In genomic region chr4:135545080-135545511, GRCm38 (mm10) we compare ENCODE assay signal across 8 mouse cellular contexts. TPM values are rescaled to one million over a fixed set of nuclear protein-coding genes. Genes with fewer than 3 reads are reported as not detected.
DNase-seq lines count a peak whose midpoint lies in the region; ATAC-seq and TF ChIP-seq lines count a peak whose summit lies in the region.

No protein-coding gene starts in this region.

- H3K9ac ChIP-seq in liver, embryonic 15.5 days: no peak overlapping the region

- H3K4me3 ChIP-seq in kidney, adult 2 months (ENCODE audit: insufficient read depth, low read depth, low read length): peak overlapping the region; percentile 0; the same call in 1 of the 2 replicates
- peak overlapping the region; percentile 30 for H3K4me3 ChIP-seq in hindbrain, embryonic 10.5 days
- peak overlapping the region; percentile 38 for H3K4me3 ChIP-seq in liver, embryonic 15.5 days (replicated peaks)

- peak; percentile 45 for DNase-seq in kidney, adult 2 months
- DNase-seq in kidney, adult 8-10 months: no peak
- no peak for DNase-seq in hindbrain, embryonic 10.5 days (ENCODE audit: low spot score)
- peak; percentile 19 for DNase-seq in splenic B cell, adult 2 months (ENCODE audit: low read depth, low spot score)
- no peak for DNase-seq in cerebellum, adult 11-12 months
- DNase-seq in MN1 (ENCODE audit: low spot score): no peak

- H3K27ac ChIP-seq in kidney, adult 2 months (ENCODE audit: insufficient read depth, low read depth, low read length): no peak overlapping the region
- peak overlapping the region; percentile 67; the same call in 1 of the 2 replicates for H3K27ac ChIP-seq in hindbrain, embryonic 10.5 days
- H3K27ac ChIP-seq in liver, embryonic 15.5 days (replicated peaks): no peak overlapping the region

- no peak for TF ChIP-seq POLR2A in kidney, adult 2 months (IDR thresholded peaks at IDR 0.05; ENCODE audit: low read depth, low read length)

- H3K4me2 ChIP-seq in liver, embryonic 15.5 days: peak overlapping the region; percentile 56

- 23% methylated on average over 8 of the region's 8 CpGs for WGBS in kidney, adult 2 months
- WGBS in hindbrain, embryonic 10.5 days: 24% methylated on average over 8 of the region's 8 CpGs
- 4% methylated on average over 8 of the region's 8 CpGs for WGBS in liver, embryonic 15.5 days (ENCODE audit: insufficient replicate concordance)

- no peak for TF ChIP-seq CTCF in kidney, adult 2 months (conservative IDR thresholded peaks at IDR 0.05; ENCODE audit: insufficient read depth, insufficient read length, low read depth, low read length)

- H3K36me3 ChIP-seq in kidney, adult 2 months (ENCODE audit: control insufficient read depth, insufficient read depth, low read length): no peaks in the 10 kb centered on the region
- no peaks in the 10 kb centered on the region for H3K36me3 ChIP-seq in hindbrain, embryonic 10.5 days
- no peaks in the 10 kb centered on the region for H3K36me3 ChIP-seq in liver, embryonic 15.5 days (replicated peaks)
- no peaks in the 10 kb centered on the region for H3K36me3 ChIP-seq in splenic B cell, adult 2 months (ENCODE audit: control insufficient read depth, insufficient read depth, low read length, poor library complexity, severe bottlenecking)

- no peaks in the 10 kb centered on the region for H3K27me3 ChIP-seq in kidney, adult 2 months (replicated peaks; ENCODE audit: control insufficient read depth, insufficient read depth, low read length)
- H3K27me3 ChIP-seq in hindbrain, embryonic 10.5 days (ENCODE audit: insufficient read depth, poor library complexity, severe bottlenecking): peaks cover 41% of the 10 kb centered on the region
- peaks cover 40% of the 10 kb centered on the region; the same call in 1 of the 2 replicates for H3K27me3 ChIP-seq in liver, embryonic 15.5 days
- H3K27me3 ChIP-seq in splenic B cell, adult 2 months (ENCODE audit: control insufficient read depth, insufficient read depth, low read length, poor library complexity, severe bottlenecking): no peaks in the 10 kb centered on the region

- ATAC-seq in common myeloid progenitor, adult 5-6 weeks (replicated peaks; ENCODE audit: low read depth, poor library complexity, severe bottlenecking): peak; percentile 90
- no peak for ATAC-seq in liver, embryonic 15.5 days (ENCODE audit: insufficient read depth)

- H3K4me1 ChIP-seq in kidney, adult 2 months (ENCODE audit: control insufficient read depth, insufficient read depth, low read length): 0 out of 2 replicates have a peak, but pooled peaks cover 4% of the 10 kb centered on the region
- peaks cover 43% of the 10 kb centered on the region for H3K4me1 ChIP-seq in hindbrain, embryonic 10.5 days (replicated peaks)
- H3K4me1 ChIP-seq in liver, embryonic 15.5 days (replicated peaks): peaks cover 7% of the 10 kb centered on the region

- H3K9me3 ChIP-seq in hindbrain, embryonic 10.5 days: no peaks in the 10 kb centered on the region
- H3K9me3 ChIP-seq in liver, embryonic 15.5 days (replicated peaks): no peaks in the 10 kb centered on the region

RNA-seq across cellular contexts. Expression of gene Grhl3, which starts 28.3 kb away (rescaled TPM):
- polyA plus RNA-seq in kidney, adult 2 months (2012; rRNA removed): 0.28 and 0.49 TPM in 2 replicates
- total RNA-seq in common myeloid progenitor, adult 5-6 weeks (2017): not detected in 2 replicates
- polyA plus RNA-seq in hindbrain, embryonic 10.5 days (2016; fragmentation: Nextera tagmentation; extraction: Ambion mirVana): 3.3 and 5.3 TPM in 2 replicates
- polyA plus RNA-seq in liver, embryonic 15.5 days (2015; fragmentation: Nextera tagmentation; extraction: Ambion mirVana): 0.41 and 0.46 TPM in 2 replicates

RNA-seq across cellular contexts. Expression of gene Nipal3, which starts 50.3 kb away (rescaled TPM):
- polyA plus RNA-seq in kidney, adult 2 months (2012; rRNA removed): 31.0 and 38.8 TPM in 2 replicates
- 31.7 and 39.1 TPM in 2 replicates for total RNA-seq in common myeloid progenitor, adult 5-6 weeks (2017)
- 1.8 and 2.5 TPM in 2 replicates for polyA plus RNA-seq in hindbrain, embryonic 10.5 days (2016; fragmentation: Nextera tagmentation; extraction: Ambion mirVana)
- polyA plus RNA-seq in liver, embryonic 15.5 days (2015; fragmentation: Nextera tagmentation; extraction: Ambion mirVana): 3.1 and 3.9 TPM in 2 replicates

RNA-seq across cellular contexts. Expression of gene Stpg1, which starts 50.5 kb away (rescaled TPM):
- polyA plus RNA-seq in kidney, adult 2 months (2012; rRNA removed): 0.24 and 0.41 TPM in 2 replicates
- not detected in 2 replicates for total RNA-seq in common myeloid progenitor, adult 5-6 weeks (2017)
- polyA plus RNA-seq in hindbrain, embryonic 10.5 days (2016; fragmentation: Nextera tagmentation; extraction: Ambion mirVana): 0.66 and 1.2 TPM in 2 replicates
- polyA plus RNA-seq in liver, embryonic 15.5 days (2015; fragmentation: Nextera tagmentation; extraction: Ambion mirVana): not detected in 2 replicates

Comparison
In these comparisons a context has a peak if more than half of its experiments do, and no peak if none do; other contexts are left out.
1. DNase-seq: peak in kidney, adult 2 months (single experiment) and splenic B cell, adult 2 months (single experiment); none in kidney, adult 8-10 months (0 of 2), hindbrain, embryonic 10.5 days (single experiment), cerebellum, adult 11-12 months (single experiment) and MN1 (single experiment).
2. Peak in every context shown above with its lines, with median percentiles within 50 percentile points of each other: H3K4me3 ChIP-seq.